Mouse (Mus musculus): ENCODE results near the gene Dnah1. TPM values are rescaled to one million over a fixed set of nuclear protein-coding genes. Genes with fewer than 3 reads are reported as not detected.
A peak's percentile ranks its signal among the peaks of the same experiment; 100 is the strongest.

Gene Dnah1
- 6.2 and 7.1 TPM in 2 replicates for polyA plus RNA-seq (2016; fragmentation: Nextera tagmentation; extraction: Ambion mirVana)

DNA sequence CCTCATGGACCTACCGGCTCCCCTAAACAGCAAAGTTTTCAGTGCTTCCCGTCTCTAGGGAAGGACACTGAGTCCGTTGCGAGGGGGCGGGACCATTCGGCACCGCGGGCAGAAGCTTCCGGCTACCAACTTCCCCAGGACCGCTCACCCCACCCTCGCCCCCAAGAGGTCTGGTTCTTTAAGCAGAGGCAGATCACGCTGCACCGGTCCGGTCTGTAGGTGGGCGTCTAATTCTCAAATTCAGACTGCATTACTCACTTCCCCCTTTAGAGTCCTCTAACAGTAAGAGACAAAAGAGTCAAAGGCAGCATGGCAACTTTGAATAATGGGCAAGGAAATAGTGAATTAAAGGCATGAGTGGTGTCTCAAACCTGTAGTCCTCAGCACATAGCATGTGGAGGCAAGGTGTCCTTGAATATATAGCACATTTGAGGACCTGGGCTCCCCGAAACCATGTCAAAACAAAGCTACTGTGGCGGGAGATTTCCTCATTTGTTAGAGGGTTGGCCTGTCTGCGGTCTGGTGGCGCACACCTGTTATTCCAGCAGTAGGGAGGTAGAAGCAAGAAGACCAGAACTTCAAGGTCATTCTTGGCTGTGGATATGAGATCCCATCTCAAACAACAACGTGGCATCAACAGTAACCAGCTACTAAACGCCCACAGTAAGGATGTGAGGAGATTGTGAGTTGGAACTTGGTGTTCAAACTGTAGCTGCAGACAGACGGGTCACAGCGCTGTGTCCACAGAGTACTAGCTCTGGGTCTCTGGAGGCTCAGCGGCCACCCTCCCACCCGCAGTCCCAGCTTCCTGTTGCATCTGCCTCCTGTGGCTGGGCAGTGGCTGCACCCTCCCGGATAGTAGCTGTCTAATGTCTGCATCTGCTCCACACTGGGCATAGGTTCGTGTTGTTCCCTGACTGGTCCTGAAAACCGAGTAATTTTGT, at the start of gene Dnah1:
Gene Dnah1, minus strand, starts transcription at position 48 of the 944 bp plus-strand sequence.
- H3K9me3 ChIP-seq: no peaks in the 10 kb centered on the region
- peak; percentile 52 for DNase-seq (ENCODE audit: low spot score)
- no peaks in the 10 kb centered on the region for H3K36me3 ChIP-seq
- H3K4me3 ChIP-seq: peak within 1 kb of the TSS; percentile 46
- H3K27me3 ChIP-seq (ENCODE audit: insufficient read depth, poor library complexity, severe bottlenecking): no peaks in the 10 kb centered on the region
- peak within 1 kb of the TSS; percentile 80 for H3K27ac ChIP-seq
- peaks cover 11% of the 10 kb centered on the region for H3K4me1 ChIP-seq (replicated peaks)
- WGBS: 28% methylated on average over 28 of the region's 28 CpGs

DNA sequence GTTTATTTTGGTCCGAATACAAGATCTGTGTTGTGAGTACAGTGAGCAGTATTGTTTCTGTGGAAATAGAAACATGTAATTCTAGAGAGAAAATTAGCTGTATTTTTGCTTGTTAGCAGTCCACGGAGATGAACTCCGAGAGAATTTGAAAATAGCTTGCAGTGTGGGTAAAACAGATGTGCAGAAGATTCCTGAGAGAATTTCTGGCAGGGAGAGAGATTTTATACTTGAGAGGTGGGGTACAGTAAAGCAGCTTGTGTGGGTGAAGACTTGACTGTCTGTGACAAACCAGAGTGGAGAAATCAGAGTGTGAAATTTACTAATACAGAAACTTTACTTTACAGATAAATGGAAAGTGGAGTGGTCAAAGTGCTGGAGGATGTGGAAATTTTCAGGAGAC, 45.7 kb upstream of the Dnah1 start:
- no peak overlapping the region for H3K4me3 ChIP-seq
- no peaks in the 10 kb centered on the region for H3K27me3 ChIP-seq (ENCODE audit: insufficient read depth, poor library complexity, severe bottlenecking)
- 91% methylated on average over 3 of the region's 3 CpGs for WGBS
- DNase-seq (ENCODE audit: low spot score): no peak
- H3K9me3 ChIP-seq: no peaks in the 10 kb centered on the region
- no peaks in the 10 kb centered on the region for H3K4me1 ChIP-seq (replicated peaks)
- H3K36me3 ChIP-seq: peaks cover 92% of the 10 kb centered on the region
- H3K27ac ChIP-seq: no peak overlapping the region

DNA sequence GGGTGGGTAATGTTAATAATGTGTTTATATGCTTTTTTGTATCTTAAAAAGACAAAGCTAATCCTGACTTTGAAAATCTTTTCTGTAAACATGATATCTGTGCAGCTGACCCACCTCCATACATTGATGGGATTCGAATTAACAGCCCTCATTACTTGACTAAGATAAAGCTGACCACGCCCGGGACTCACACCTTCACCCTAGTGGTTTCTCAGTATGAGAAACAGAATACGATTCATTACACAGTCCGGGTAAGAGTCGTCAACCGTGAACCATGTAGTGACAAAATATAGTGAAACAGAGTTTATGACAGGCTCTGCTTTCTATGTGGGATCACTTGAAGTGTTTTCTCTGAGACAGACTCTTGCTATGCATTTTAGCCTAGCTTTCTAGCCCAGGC, 44.3 kb upstream of the Dnah1 start:
- Histone ChIP-seq H3K9me3 (no peaks in the 10 kb centered on the region), H3K27ac (no peak overlapping the region), H3K27me3 (ENCODE audit: insufficient read depth, poor library complexity, severe bottlenecking) (no peaks in the 10 kb centered on the region), H3K4me3 (no peak overlapping the region), H3K36me3 (peaks cover 92% of the 10 kb centered on the region), H3K4me1 (replicated peaks) (no peaks in the 10 kb centered on the region)
- no peak for DNase-seq (ENCODE audit: low spot score)
- 94% methylated on average over 7 of the region's 7 CpGs for WGBS

DNA sequence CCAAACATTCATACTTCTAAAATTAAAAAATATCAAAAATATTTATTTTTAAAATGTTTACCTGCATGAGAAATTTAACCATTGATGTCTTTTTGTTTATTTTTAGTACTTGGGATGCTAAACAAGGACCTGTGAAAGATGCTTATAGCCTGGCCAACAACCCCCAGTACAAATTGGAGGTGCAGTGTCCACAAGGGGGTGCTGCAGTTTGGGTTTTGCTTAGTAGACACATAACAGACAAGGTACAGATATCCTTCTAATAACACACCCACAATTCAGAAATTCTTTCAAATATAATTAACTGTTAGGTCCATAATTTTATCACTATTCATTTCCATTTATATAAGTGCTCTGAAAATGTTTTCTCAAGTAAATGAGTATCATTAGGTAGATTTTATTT, 41.7 kb upstream of the Dnah1 start:
- Histone ChIP-seq H3K4me1 (replicated peaks) (no peaks in the 10 kb centered on the region), H3K9me3 (no peaks in the 10 kb centered on the region), H3K36me3 (peaks cover 92% of the 10 kb centered on the region), H3K27ac (no peak overlapping the region), H3K27me3 (ENCODE audit: insufficient read depth, poor library complexity, severe bottlenecking) (no peaks in the 10 kb centered on the region), H3K4me3 (no peak overlapping the region)
- DNase-seq (ENCODE audit: low spot score): peak; percentile 46

DNA sequence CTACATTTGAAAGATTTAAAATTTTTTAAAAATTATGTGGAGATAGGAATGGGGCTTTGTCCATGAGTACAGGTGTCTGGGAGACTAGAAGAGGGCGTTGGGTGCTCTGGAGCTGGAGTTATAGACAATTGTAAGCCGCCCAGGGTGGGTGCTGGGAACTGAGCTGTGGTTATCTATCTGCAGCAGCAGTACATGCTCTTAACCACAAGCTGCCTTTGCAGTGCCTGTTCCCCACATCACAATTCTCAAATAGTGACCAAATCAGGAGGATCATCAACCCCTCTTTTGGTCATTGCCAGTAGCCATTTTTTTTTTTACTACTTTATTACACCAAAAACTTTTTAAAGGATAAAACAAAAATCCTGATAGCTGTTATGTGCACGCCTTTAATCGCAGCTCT, 40.9 kb upstream of the Dnah1 start:
- Histone ChIP-seq H3K36me3 (peaks cover 91% of the 10 kb centered on the region), H3K27ac (no peak overlapping the region), H3K9me3 (no peaks in the 10 kb centered on the region), H3K4me3 (no peak overlapping the region), H3K4me1 (replicated peaks) (no peaks in the 10 kb centered on the region), H3K27me3 (ENCODE audit: insufficient read depth, poor library complexity, severe bottlenecking) (no peaks in the 10 kb centered on the region)
- DNase-seq (ENCODE audit: low spot score): no peak
- WGBS: 94% methylated on average over 4 of the region's 4 CpGs

DNA sequence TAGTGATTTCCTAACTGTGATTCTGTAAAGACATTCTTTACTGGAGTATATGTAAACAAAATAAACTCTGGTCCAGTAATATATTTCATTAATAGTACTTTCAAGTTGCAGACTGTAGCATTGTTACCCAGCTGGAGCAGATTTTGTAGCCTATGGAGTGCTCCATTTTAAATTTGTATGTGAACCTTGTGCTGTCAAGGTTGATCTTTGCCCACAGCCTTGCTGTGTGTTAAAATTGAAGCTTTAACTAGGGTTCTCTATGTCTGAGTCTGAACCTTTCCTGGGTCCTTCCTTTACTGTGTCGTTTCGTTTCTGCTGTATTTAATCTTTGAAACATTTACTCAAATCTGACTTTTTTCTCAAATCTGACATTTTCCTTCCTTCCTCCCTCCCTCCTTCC, 38.5 kb upstream of the Dnah1 start:
- WGBS: 95% methylated on average over 2 of the region's 2 CpGs

DNA sequence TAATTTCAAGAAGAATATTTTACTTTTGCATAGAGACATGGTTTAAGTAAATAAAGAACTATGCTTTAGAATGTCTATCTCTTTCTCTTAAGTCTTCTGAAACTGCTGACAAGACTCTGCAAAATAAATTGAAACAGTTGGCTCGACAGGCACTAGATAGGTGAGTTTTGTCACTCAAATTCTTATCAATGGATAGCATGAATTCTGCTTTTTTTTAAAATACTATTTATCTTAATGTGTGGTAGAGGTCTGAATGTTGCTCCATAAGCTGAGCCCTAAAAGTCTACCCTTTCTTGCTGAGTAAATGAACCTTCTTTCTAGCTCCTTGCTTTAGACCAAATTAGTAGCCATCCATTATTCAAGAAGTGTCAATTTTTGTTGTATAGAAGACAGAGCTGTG, 21.7 kb upstream of the Dnah1 start:
- no peak overlapping the region for H3K27ac ChIP-seq
- no peaks in the 10 kb centered on the region for H3K9me3 ChIP-seq
- WGBS: 90% methylated on average over 1 of the region's 1 CpGs
- H3K4me1 ChIP-seq (replicated peaks): no peaks in the 10 kb centered on the region
- no peak overlapping the region for H3K4me3 ChIP-seq
- DNase-seq (ENCODE audit: low spot score): no peak
- peaks cover 61% of the 10 kb centered on the region for H3K36me3 ChIP-seq
- no peaks in the 10 kb centered on the region for H3K27me3 ChIP-seq (ENCODE audit: insufficient read depth, poor library complexity, severe bottlenecking)

More for the DNA sequence above, 38.5 kb upstream of the Dnah1 start:
- no peak overlapping the region for H3K4me3 ChIP-seq
- no peaks in the 10 kb centered on the region for H3K27me3 ChIP-seq (ENCODE audit: insufficient read depth, poor library complexity, severe bottlenecking)
- H3K27ac ChIP-seq: no peak overlapping the region
- no peak for DNase-seq (ENCODE audit: low spot score)
- H3K9me3 ChIP-seq: no peaks in the 10 kb centered on the region
- H3K36me3 ChIP-seq: peaks cover 81% of the 10 kb centered on the region
- no peaks in the 10 kb centered on the region for H3K4me1 ChIP-seq (replicated peaks)

DNA sequence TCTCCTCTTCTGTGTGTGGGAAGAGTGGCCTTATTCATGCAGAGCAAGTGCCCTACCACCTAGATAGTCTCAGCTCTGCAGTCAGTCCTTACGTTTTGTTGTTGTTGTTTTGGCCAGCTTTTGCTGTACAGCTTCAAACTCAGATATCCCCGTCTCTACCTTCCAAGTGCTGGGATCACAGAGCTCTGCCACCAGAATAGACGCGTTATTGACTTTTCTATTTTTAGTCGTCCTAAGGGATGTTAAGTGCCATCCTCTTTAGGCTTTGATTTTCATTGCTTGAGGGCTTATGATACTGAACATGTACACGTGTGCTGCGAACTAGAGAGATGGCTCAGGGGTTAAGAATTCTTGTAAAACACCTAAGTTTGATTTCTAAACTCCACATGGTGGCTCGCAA, 19.5 kb upstream of the Dnah1 start:
- no peaks in the 10 kb centered on the region for H3K9me3 ChIP-seq
- H3K27ac ChIP-seq: no peak overlapping the region
- WGBS: 87% methylated on average over 8 of the region's 8 CpGs
- H3K4me3 ChIP-seq: no peak overlapping the region
- no peaks in the 10 kb centered on the region for H3K4me1 ChIP-seq (replicated peaks)
- H3K36me3 ChIP-seq: peaks cover 47% of the 10 kb centered on the region
- DNase-seq (ENCODE audit: low spot score): no peak
- no peaks in the 10 kb centered on the region for H3K27me3 ChIP-seq (ENCODE audit: insufficient read depth, poor library complexity, severe bottlenecking)

DNA sequence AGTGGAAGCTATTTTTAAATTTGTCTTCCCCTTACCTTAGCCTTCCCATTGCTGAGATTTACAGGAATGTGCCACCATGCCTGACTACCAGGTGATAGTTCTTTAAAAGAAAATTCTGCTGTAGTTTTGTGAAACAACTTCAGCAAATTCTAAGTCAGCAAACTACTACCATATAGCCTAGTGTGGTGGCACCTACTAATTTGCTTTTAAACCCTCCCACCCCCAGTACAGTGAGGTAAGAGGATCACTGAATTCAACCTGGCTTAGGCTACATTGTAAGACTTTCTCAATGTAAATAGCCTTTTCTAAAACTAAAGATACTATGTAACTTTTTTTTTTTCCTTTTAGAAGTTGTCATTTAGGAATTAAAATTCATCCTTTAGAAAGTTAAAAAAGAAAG, 14.3 kb upstream of the Dnah1 start:
- Histone ChIP-seq H3K4me1 (replicated peaks) (peaks cover 18% of the 10 kb centered on the region), H3K36me3 (peaks cover 14% of the 10 kb centered on the region), H3K4me3 (peak overlapping the region; percentile 93; the same call in 1 of the 2 replicates), H3K27ac (no peak overlapping the region), H3K27me3 (ENCODE audit: insufficient read depth, poor library complexity, severe bottlenecking) (no peaks in the 10 kb centered on the region), H3K9me3 (no peaks in the 10 kb centered on the region)
- DNase-seq (ENCODE audit: low spot score): no peak

DNA sequence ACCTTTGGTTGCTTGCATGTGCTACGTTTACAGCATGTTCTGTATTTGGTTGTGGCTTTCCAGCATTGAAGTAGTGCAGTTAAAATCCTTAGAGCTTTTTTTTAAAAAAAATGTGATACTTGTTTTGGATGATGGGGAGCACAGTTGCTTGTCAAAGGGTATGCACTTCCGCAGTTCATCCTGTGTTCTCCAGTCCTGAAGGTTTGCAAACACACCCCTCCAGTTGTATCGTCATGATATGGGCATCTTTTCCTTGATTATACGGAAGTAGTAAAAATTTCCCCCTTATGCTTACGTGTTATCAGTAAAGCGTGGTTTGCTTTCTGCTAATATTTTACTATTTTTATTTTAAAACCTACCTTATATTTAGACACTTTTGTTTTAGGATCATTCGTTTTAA, 13.7 kb upstream of the Dnah1 start:
- H3K27ac ChIP-seq: peak overlapping the region; percentile 95
- peaks cover 13% of the 10 kb centered on the region for H3K36me3 ChIP-seq
- H3K4me3 ChIP-seq: peak overlapping the region; percentile 93
- H3K9me3 ChIP-seq: no peaks in the 10 kb centered on the region
- DNase-seq (ENCODE audit: low spot score): no peak
- no peaks in the 10 kb centered on the region for H3K27me3 ChIP-seq (ENCODE audit: insufficient read depth, poor library complexity, severe bottlenecking)
- peaks cover 18% of the 10 kb centered on the region for H3K4me1 ChIP-seq (replicated peaks)
- WGBS: 56% methylated on average over 7 of the region's 7 CpGs

DNA sequence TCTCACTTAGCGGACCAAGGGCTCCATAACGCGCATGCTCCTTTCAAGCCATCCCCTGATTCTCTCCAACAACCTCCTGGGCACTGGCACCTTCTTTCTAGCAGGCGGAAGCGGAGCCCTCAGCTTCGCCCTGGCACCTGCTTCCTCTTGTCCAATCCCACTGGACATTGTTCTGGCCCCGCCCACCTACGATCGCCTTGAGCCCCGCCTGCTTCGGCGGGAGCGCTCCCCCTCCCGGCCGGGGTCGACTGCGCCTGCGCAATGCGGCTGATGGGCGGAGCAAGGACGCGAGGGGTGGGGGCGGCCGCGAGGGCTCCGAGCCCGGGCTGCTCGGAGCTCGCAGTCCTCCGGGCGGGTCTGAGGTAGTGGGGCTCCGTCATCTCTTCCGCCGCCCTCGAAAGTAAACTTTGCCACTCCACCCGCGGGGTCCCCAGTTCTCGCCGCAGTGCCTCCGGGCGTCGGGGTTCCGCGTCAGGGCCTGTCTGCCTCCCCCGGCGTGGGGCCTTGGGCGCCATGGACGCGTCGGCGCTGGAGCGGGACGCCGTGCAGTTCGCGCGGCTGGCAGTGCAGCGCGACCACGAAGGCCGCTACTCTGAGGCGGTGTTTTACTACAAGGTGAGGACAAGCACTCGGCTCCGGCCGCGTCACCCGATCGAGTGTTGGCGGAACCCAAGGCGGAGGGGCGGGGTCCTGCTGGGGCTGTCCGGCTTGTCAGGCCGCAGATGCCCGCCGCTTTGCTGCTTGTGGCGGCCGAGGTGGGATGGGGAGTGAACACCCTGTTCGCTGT, 12.9 kb upstream of the Dnah1 start, which contains the start of gene Capn7:
Gene Capn7, plus strand, starts transcription at position 270 of the 787 bp plus-strand sequence.
- under 1% methylated on average over 78 of the region's 78 CpGs for WGBS
- Histone ChIP-seq H3K36me3 (peaks cover 12% of the 10 kb centered on the region), H3K9me3 (no peaks in the 10 kb centered on the region), H3K4me3 (peak within 1 kb of the TSS; percentile 93), H3K27ac (peak within 1 kb of the TSS; percentile 95), H3K4me1 (replicated peaks) (peaks cover 18% of the 10 kb centered on the region), H3K27me3 (ENCODE audit: insufficient read depth, poor library complexity, severe bottlenecking) (no peaks in the 10 kb centered on the region)
- peak; percentile 99 for DNase-seq (ENCODE audit: low spot score)

DNA sequence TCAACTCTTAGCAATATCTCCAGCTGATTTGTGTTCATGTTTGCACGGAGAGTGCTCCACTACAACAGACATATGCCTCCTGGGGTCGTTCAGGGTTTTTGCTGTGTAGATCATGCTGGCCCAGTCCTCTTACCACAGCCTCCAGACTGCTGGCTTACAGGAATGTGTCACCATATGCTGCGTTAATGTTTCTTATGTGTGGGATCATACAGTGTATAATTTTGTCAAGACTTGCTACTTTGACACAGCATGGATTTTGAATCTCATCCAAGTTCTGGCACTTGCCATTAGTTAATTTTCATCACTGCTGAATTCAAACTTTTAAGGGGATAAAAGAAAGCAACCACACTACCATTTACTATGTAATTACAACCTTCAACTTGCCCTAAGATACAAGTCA, 12.1 kb upstream of the Dnah1 start:
- H3K27me3 ChIP-seq (ENCODE audit: insufficient read depth, poor library complexity, severe bottlenecking): no peaks in the 10 kb centered on the region
- 62% methylated on average over 3 of the region's 3 CpGs for WGBS
- peak overlapping the region; percentile 93 for H3K4me3 ChIP-seq
- H3K36me3 ChIP-seq: peaks cover 6% of the 10 kb centered on the region
- H3K4me1 ChIP-seq (replicated peaks): peaks cover 18% of the 10 kb centered on the region
- no peak for DNase-seq (ENCODE audit: low spot score)
- peak overlapping the region; percentile 95 for H3K27ac ChIP-seq
- no peaks in the 10 kb centered on the region for H3K9me3 ChIP-seq

DNA sequence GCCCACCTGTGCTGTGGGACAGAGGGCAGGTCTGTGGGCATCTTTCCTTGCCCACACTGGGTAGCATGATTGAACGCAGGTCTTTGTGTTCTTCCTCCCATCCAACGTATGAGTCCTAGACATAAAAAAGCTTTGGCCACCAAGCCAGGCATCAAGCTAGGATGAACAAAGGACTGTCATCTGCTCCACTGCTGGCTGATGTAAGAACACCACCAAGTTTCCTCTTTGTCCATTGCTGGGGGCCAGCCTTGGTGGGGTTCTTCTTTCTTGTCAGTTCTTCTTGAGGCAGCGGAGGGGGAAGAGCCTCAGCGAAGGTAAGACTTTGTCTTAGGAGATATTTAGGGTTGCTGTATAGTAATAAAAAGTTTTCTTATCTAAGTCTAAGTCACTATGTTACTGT, 7.3 kb upstream of the Dnah1 start:
- WGBS: 80% methylated on average over 4 of the region's 4 CpGs
- Histone ChIP-seq H3K27ac (no peak overlapping the region), H3K36me3 (no peaks in the 10 kb centered on the region), H3K4me3 (no peak overlapping the region), H3K27me3 (ENCODE audit: insufficient read depth, poor library complexity, severe bottlenecking) (no peaks in the 10 kb centered on the region), H3K4me1 (replicated peaks) (peaks cover 6% of the 10 kb centered on the region), H3K9me3 (no peaks in the 10 kb centered on the region)
- DNase-seq (ENCODE audit: low spot score): no peak
